Mouse (Mus musculus) CD8-positive naive resting alpha-beta T cell, adult 2 months (primary cell): ENCODE data around the gene Tnf.

Source experiments
- DNase-seq, 2 experiments: peaks; one replicate each; pipeline ENCODE4 v3.0.0; 2022; ENCODE audit warnings: low read depth in 2 of 2, low spot score in 2 of 2

The Tnf gene

DNA sequence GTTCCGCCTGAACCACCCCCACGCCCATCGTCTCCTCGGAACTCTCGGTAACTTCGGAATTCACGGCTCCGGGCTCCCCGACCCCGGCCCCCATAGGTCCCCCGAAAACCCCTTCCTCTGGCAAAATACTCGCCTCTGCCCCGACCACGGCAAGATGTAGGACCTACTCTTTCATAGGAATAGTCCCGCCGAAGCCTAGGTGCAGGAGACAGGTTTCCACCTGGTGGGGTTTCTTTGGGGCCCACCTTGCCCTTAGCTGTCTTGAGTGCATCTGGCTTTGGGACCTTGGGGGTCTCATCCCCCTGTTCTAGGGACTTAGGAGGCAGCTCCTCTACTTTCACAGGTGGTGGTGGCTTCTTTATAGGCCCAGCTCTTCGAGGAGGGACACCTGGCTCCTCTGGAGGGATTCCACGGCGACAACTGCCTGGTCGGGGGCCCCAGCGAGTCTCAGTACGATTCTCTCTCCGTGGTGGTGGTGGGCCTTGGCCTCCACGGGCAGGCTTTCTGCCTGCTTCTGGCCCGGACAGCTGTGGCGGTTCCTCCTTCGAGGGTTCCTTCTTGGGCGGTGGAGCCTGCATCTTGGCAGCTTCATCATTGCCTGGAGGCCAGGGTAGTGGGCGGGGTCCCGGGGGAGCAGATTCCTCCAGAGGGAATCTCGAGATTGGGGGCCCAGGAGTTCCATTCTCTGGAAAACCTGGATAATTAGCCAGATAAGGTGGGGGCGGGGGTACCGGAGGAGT, 45.2 kb downstream of the Tnf start:
- DNase-seq: no peak

DNA sequence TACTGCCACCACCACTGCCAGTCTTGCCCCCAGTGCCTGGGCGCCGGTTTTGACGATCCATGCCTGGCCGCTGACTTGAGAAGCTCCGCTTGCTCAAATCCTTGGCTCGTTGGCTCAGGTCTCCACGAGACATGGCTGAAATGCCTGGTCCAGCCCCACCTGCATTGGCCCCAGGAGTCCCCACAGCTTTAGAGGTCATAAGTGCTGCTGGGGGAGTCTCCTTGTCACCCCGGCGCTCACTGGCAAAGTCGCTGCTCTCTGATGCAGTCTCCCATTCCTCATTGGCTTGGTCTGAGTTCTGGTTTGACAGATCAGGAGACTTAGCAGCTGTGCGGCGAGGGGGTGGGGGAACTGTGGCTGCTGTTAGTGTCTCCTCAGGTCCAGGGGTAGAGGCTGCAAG, 46.4 kb downstream of the Tnf start:
- no peak for DNase-seq

DNA sequence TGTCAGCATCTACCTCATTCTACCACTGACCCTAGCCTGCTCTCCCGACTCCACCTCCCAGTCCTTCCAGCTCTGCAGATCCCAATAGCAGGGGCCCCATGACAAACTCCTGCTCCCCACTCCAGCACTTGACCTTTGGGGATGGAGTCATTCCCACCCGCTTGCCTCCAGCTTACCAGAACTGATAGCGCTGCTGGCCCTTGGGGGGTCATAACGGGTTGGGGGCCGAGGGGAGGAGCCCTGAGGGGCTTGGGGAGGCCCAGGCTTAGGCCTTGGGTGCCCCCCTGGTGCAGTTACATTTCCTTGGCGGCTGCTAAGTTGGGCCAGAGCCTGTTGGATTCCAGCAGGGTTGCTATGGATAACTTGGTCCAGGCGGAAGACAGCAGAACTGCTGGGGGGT, 47.2 kb downstream of the Tnf start:
- DNase-seq: no peak

DNA sequence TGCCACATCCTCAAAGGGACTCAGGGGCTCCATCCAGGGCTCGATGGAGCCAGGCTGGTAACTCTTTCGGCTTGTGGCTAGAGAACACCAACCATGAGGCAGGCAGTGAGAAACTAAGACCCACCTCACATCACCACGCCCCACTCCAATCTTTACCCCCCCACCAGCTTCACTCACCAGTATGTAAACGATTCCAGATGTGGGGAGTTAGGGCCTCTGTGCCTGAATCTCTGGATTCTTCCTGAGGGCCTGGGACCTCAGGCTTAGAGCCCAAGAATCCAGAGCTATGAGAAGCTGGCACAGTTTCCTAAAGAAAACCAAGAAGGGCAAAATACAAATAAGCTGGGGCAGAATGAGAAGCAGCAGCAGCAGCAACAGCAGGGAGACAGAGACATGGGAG, 47.9 kb downstream of the Tnf start:
- DNase-seq: no peak

DNA sequence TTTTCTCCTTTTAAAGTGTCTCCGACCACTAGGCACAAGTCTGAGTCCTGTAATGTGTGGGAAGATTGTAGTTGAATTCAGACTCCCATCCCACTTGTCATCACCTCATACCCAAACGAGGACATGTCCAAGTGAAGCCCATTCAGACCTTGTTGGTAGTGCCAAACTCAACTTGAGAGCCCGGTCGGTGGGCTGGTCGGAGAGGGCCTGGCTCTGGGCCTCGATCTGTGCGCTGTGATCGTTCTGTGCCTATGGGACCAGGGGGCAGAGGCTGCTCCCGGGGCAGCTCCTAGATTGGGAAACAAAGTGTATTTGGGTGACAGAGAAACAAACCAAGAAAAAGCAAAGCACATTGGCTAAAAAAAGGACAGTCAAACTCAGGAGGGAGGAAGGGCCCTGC, 48.7 kb downstream of the Tnf start:
- no peak for DNase-seq

DNA sequence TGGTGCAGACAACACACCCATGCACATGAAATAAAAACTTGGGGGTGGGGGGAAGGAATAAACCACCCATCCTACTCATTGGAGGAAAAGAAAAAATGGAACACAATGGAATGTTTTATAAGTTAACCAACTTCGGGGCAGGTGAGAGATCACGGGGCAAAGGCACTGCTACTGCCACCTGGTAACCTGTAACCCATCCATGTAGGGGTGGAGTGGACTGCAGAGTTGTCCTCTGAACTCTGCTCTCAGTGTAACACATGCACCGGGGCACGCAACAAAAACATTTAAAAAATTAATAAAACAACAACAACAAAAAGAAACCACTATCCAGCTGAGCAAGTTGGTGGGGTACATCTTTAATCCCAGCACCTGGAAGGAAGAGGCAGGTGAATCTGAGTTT, 49.7 kb downstream of the Tnf start:
- no peak for DNase-seq
